Mouse (Mus musculus): ENCODE measurements around the gene Ctxn2. TPM values are rescaled to one million over a fixed set of nuclear protein-coding genes. Genes with fewer than 3 reads are reported as not detected.
"Not testable (repeated sequence)": the region's sequence is repeated elsewhere in the genome, so short reads cannot be mapped to it uniquely, and the experiment has no call there.

Gene Ctxn2
- polyA plus RNA-seq (2011; ENCODE audit: insufficient read length, low read depth, missing spikeins) = not detected in 2 replicates

DNA sequence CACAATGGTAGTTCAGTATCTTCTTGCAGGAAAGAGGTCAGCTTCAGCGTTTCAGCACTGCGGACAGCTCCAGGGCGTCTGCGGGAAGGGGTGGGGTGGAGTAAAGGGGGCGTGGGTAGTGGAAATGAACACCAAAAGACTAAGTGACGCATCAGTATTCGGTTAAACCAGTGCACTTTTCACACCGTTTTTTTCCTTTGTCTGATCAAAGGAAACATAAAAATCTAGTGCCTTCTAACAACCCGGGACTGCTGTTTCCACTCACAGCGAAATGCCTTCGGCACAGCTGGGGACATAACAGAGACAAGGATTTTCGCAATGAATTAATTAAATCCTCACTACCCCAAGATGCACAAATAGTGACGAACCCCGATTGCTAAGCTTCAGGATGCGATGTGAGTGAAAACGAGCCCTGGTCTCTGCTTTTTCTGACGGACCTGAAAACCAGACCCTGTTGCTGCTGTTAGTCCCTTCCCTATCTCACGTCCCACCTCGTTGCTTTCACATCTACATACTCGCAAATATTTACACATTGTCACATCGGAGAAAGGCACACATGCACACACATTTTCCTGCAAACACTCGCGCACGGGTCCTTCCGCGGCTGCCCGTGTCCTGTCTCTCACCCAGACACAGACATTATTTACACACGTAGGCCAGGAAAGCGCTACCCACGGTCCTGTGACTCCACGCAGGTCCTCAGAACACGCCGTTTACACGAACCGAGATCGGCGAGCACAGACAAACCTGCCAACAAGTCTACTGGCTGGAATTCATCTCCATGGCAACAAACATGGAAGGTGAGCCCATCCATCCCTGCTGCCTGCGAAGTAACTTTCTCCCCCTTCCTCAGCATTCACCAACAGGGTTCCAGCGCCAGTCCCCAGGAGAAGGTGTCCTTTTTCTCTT lies at the start of gene Ctxn2:
TSS of gene Ctxn2 (plus strand) at position 790 of the 909 bp plus-strand sequence.
- no peak within 1 kb of the TSS for H3K27ac ChIP-seq (ENCODE audit: insufficient read depth, low read length)
- peak within 1 kb of the TSS; percentile 23 for H3K4me3 ChIP-seq (ENCODE audit: insufficient read depth, low read length)
- no peaks in the 10 kb centered on the region for H3K4me1 ChIP-seq (ENCODE audit: control insufficient read depth, insufficient read depth, low read length)
- TF ChIP-seq POLR2A (IDR thresholded peaks at IDR 0.05; ENCODE audit: low read depth, low read length) (no peak), CTCF (IDR thresholded peaks at IDR 0.05; ENCODE audit: borderline replicate concordance, insufficient read depth, low read length) (no peak)

DNA sequence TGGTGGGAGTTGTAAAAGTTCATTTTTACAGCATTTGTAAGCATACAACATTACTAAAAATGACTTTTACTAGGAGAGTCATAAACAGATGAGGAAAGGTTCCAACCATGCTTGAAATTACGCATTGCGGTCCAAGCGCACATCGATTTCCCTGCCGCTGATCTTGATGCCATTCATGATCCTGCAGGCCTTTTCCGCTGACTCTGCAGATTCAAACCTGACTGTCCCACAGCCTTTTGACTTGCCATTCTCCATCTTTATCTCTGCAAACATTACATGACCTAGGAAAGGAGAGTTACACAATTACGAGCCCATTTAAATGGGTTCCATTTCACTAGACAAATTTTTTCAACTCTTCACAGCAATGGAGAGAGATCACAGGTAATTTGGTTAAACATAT lies 47.7 kb upstream of the Ctxn2 start:
- Histone ChIP-seq H3K27ac (ENCODE audit: insufficient read depth, low read length) (no peak overlapping the region), H3K4me3 (ENCODE audit: insufficient read depth, low read length) (no peak overlapping the region), H3K4me1 (ENCODE audit: control insufficient read depth, insufficient read depth, low read length) (0 out of 2 replicates have a peak, but pooled peaks cover 6% of the 10 kb centered on the region)
- TF ChIP-seq POLR2A (IDR thresholded peaks at IDR 0.05; ENCODE audit: low read depth, low read length) (no peak), CTCF (IDR thresholded peaks at IDR 0.05; ENCODE audit: borderline replicate concordance, insufficient read depth, low read length) (no peak)

DNA sequence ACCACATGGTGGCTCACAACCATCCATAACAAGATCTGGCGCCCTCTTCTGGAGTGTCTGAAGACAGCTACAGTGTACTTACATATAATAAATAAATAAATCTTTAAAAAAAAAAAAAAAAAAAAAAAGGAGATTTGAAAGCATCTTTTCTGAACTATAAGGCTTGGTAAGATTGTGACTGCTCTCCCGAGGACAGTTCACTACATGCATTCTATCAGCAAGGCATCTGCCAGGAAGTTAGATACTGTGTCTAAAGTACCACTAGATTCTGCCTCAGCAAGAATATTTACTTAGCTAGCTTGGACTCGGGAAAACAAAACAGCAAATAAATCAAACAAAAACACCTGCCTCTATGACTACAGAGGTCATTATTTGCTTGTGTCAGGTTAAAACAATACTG lies 44.4 kb upstream of the Ctxn2 start:
- H3K27ac ChIP-seq (ENCODE audit: insufficient read depth, low read length); H3K4me1 ChIP-seq (ENCODE audit: control insufficient read depth, insufficient read depth, low read length); H3K4me3 ChIP-seq (ENCODE audit: insufficient read depth, low read length): not testable (repeated sequence)

DNA sequence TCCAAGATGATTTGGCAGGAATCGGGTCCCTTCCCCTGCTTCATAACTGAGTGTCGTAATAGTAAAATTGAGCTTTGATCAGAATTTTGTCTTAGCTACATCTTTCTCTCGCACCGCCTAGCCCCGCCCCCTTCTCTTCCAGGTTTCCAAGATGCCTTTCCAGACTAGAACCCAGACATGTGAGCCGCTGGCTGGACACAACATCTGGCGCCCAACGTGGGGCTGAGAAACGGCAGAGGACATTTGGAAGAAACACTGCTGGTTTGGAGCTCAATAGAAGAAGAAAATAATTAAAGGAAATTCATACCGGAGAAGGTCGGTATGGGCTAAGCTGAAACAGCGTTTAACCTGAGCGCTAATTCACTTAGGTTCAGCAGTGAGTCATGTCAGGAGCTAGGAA lies 32.0 kb upstream of the Ctxn2 start:
- H3K4me1 ChIP-seq (ENCODE audit: control insufficient read depth, insufficient read depth, low read length); H3K27ac ChIP-seq (ENCODE audit: insufficient read depth, low read length); H3K4me3 ChIP-seq (ENCODE audit: insufficient read depth, low read length): not testable (repeated sequence)

DNA sequence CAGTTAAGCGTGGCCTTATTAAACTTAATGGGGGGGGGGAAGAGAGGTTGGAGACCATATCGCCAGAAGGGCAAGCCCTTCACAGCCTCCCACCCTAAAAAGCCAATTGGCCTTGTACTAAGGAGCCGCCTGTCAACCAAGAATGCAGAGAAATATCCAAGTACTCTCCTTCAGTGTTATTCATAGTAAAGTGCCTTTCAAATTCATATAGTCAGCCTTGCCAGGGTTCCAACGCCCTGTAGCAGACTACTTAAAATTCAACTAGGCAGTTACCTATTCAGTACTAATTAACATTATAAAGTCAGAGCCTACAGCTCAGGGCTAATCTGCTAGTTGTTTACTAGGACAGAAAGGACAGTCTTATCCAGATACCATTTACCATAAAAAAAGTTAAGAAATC lies 30.0 kb upstream of the Ctxn2 start:
- H3K27ac ChIP-seq (ENCODE audit: insufficient read depth, low read length); H3K4me3 ChIP-seq (ENCODE audit: insufficient read depth, low read length); H3K4me1 ChIP-seq (ENCODE audit: control insufficient read depth, insufficient read depth, low read length): not testable (repeated sequence)

GRCm38 (mm10) chr2:125119381-125120110 lies 16.9 kb upstream of the Ctxn2 start:
- Histone ChIP-seq H3K4me3 (ENCODE audit: insufficient read depth, low read length) (no peak overlapping the region), H3K27ac (ENCODE audit: insufficient read depth, low read length) (no peak overlapping the region), H3K4me1 (ENCODE audit: control insufficient read depth, insufficient read depth, low read length) (peaks cover 5% of the 10 kb centered on the region; the same call in 1 of the 2 replicates)
- TF ChIP-seq POLR2A (IDR thresholded peaks at IDR 0.05; ENCODE audit: low read depth, low read length) = no peak
- no peak for TF ChIP-seq CTCF (IDR thresholded peaks at IDR 0.05; ENCODE audit: borderline replicate concordance, insufficient read depth, low read length)

- H3K27ac ChIP-seq (ENCODE audit: insufficient read depth, low read length) = peak overlapping the region; percentile 58
- TF ChIP-seq CTCF (IDR thresholded peaks at IDR 0.05; ENCODE audit: borderline replicate concordance, insufficient read depth, low read length) = no peak
- TF ChIP-seq POLR2A (IDR thresholded peaks at IDR 0.05; ENCODE audit: low read depth, low read length) = no peak
- H3K4me3 ChIP-seq (ENCODE audit: insufficient read depth, low read length) = peak overlapping the region; percentile 95
- H3K4me1 ChIP-seq (ENCODE audit: control insufficient read depth, insufficient read depth, low read length) = peaks cover 5% of the 10 kb centered on the region; the same call in 1 of the 2 replicates
These were observed 14.2 kb upstream of the Ctxn2 start for GRCm38 (mm10) chr2:125122288-125122623.

DNA sequence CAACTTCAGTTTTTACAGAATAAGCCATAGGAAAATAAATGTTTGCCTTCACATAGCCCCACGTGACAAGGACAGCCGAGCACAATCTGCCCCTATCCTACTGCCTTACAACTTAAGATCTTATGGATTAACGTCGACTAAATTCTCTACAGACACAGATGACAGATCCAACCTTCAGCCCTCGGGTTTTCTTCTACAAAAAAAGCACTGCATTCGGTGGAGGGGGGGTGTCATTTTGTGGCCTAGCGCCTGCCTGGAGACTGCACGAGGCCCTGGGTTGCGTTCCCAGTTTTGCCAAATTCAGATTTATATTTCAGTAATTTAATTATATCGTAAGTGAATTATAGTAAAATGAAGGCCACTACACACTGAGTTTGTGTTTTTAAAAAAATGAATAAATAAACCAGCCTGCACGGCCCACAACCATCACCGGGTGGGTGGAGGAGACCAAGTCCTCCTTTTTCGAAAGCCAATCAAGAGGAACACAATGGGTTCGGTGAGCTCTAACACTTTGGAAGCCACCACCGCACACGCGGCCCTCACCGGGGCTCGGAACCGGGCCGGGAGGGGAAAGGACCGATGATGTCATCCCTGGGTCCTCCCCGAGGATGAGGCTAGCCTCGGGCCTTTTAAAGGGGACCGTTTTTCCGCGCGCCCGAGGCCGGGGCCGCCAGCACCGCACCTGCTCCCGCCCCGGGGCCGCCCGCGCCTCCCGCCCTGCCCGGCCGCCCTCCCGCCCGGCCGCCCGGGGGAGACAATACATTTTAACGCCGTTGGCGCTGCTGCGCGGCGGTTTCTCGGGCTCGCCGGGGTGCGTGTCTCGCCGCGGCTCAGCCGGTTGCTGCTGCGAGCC lies 13.6 kb upstream of the Ctxn2 start:
- peak overlapping the region; percentile 95 for H3K4me3 ChIP-seq (ENCODE audit: insufficient read depth, low read length)
- peak overlapping the region; percentile 58 for H3K27ac ChIP-seq (ENCODE audit: insufficient read depth, low read length)
- TF ChIP-seq CTCF (IDR thresholded peaks at IDR 0.05; ENCODE audit: borderline replicate concordance, insufficient read depth, low read length) (no peak), POLR2A (IDR thresholded peaks at IDR 0.05; ENCODE audit: low read depth, low read length) (peak; percentile 47)
- peaks cover 5% of the 10 kb centered on the region; the same call in 1 of the 2 replicates for H3K4me1 ChIP-seq (ENCODE audit: control insufficient read depth, insufficient read depth, low read length)

GRCm38 (mm10) chr2:125123477-125123852 lies 13.0 kb upstream of the Ctxn2 start, which contains the start of gene Myef2:
Gene Myef2, minus strand, starts transcription at chr2:125123661.
- TF ChIP-seq POLR2A (IDR thresholded peaks at IDR 0.05; ENCODE audit: low read depth, low read length) = no peak
- no peak for TF ChIP-seq CTCF (IDR thresholded peaks at IDR 0.05; ENCODE audit: borderline replicate concordance, insufficient read depth, low read length)
- peak within 1 kb of the TSS; percentile 95 for H3K4me3 ChIP-seq (ENCODE audit: insufficient read depth, low read length)
- peak within 1 kb of the TSS; percentile 58 for H3K27ac ChIP-seq (ENCODE audit: insufficient read depth, low read length)
- H3K4me1 ChIP-seq (ENCODE audit: control insufficient read depth, insufficient read depth, low read length) = peaks cover 5% of the 10 kb centered on the region; the same call in 1 of the 2 replicates

Measured in embryonic fibroblast, embryonic 13.5 days (primary cell).